Mouse (Mus musculus): ENCODE measurements around the gene Bcas1. TPM values are rescaled to one million over a fixed set of nuclear protein-coding genes. Genes with fewer than 3 reads are reported as not detected.
A peak's percentile ranks its signal among the peaks of the same experiment; 100 is the strongest.

Gene Bcas1
- polyA plus RNA-seq, 1 experiment, result 0.32 TPM

DNA sequence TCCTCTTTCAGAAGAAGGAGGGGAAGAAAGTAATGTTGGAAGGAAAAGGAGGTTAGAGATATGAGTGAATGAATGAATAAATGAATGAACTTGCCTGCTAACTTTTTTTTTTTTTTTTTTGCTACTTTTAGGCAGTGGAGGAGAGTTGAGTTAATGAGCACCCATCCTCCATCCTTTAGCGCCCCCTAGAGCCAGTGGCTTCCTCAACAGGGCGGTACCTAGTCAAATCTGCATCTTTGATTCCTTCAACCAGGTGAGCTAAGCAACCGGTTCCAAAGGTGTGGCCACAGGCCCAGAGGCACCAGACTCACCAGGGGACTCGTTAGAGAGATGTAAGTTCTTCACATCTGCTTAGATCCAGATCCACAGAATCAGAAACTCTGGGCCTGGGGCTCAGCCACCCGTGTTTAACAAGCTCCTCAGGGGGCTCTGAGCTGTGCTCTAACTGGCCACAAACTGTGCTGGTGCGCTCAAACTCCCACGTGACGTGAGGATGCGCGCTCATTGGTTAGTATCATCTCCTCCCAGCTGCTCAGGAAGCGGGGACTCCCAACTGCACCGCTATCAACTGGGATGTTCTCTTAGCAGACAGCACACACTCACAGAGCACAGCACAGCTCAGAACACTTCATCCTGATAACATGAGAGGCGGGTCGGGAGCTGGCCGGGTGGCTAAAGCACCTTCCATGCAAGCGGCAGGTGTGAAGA is 70.8 kb downstream of the Bcas1 start:
- Histone ChIP-seq H3K4me1 (replicated peaks; ENCODE audit: control insufficient read depth, insufficient read depth, low read length) (0 out of 2 replicates have a peak, but pooled peaks cover 2% of the 10 kb centered on the region), H3K36me3 (ENCODE audit: control insufficient read depth, insufficient read depth, low read length) (no peaks in the 10 kb centered on the region), H3K4me3 (ENCODE audit: control insufficient read depth, insufficient read depth, low read length) (no peak overlapping the region), H3K27me3 (ENCODE audit: control insufficient read depth, insufficient read depth, low read length) (no peaks in the 10 kb centered on the region), H3K27ac (ENCODE audit: control insufficient read depth, insufficient read depth, low read length) (no peak overlapping the region)
- DNase-seq, result no peak
- TF ChIP-seq CTCF (IDR thresholded peaks at IDR 0.05; ENCODE audit: borderline replicate concordance, control insufficient read depth, extremely low read depth, insufficient read depth, low read length, poor library complexity), result no peak
- TF ChIP-seq POLR2A (IDR thresholded peaks at IDR 0.05; ENCODE audit: control insufficient read depth, extremely low read depth, insufficient read depth, low read length, poor library complexity), result no peak
- WGBS, result 85% methylated on average over 16 of the region's 16 CpGs

DNA sequence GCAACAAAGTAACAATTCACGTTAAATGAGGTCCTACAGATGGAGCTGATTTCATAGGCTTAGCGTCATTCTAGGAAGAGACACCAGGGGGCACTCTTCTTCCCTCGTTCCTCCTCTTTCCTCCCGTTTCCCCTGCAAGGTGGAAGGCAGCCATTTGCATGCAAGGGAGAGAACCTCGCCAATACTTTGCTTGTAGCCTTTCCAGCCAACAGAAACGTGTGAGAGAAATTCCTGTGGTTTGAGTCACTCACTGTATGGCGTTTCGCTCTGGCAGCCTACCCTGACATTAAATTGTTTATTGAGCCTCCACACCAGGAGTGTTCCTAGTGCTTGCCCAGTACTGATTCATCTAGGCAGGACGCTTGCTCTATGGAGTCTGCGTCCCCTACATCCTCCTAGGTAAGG is 72.7 kb downstream of the Bcas1 start:
- Histone ChIP-seq H3K4me3 (ENCODE audit: control insufficient read depth, insufficient read depth, low read length) (no peak overlapping the region), H3K36me3 (ENCODE audit: control insufficient read depth, insufficient read depth, low read length) (no peaks in the 10 kb centered on the region), H3K27ac (ENCODE audit: control insufficient read depth, insufficient read depth, low read length) (no peak overlapping the region), H3K4me1 (replicated peaks; ENCODE audit: control insufficient read depth, insufficient read depth, low read length) (0 out of 2 replicates have a peak, but pooled peaks cover 2% of the 10 kb centered on the region), H3K27me3 (ENCODE audit: control insufficient read depth, insufficient read depth, low read length) (no peaks in the 10 kb centered on the region)
- 25% methylated on average over 10 of the region's 10 CpGs for WGBS
- DNase-seq, result peak; percentile 64
- TF ChIP-seq CTCF (IDR thresholded peaks at IDR 0.05; ENCODE audit: borderline replicate concordance, control insufficient read depth, extremely low read depth, insufficient read depth, low read length, poor library complexity) (peak; percentile 16; the same call in 1 of the 2 replicates), POLR2A (IDR thresholded peaks at IDR 0.05; ENCODE audit: control insufficient read depth, extremely low read depth, insufficient read depth, low read length, poor library complexity) (no peak)

GRCm38 (mm10) chr2:170352273-170352672 is 75.4 kb downstream of the Bcas1 start:
- TF ChIP-seq POLR2A (IDR thresholded peaks at IDR 0.05; ENCODE audit: control insufficient read depth, extremely low read depth, insufficient read depth, low read length, poor library complexity), result no peak
- TF ChIP-seq CTCF (IDR thresholded peaks at IDR 0.05; ENCODE audit: borderline replicate concordance, control insufficient read depth, extremely low read depth, insufficient read depth, low read length, poor library complexity), result no peak
- whole genome bisulfite sequencing, result 96% methylated on average over 4 of the region's 4 CpGs
- no peaks in the 10 kb centered on the region for H3K27me3 ChIP-seq (ENCODE audit: control insufficient read depth, insufficient read depth, low read length)
- DNase-seq, result no peak
- no peaks in the 10 kb centered on the region for H3K36me3 ChIP-seq (ENCODE audit: control insufficient read depth, insufficient read depth, low read length)
- no peak overlapping the region for H3K4me3 ChIP-seq (ENCODE audit: control insufficient read depth, insufficient read depth, low read length)
- H3K4me1 ChIP-seq (replicated peaks; ENCODE audit: control insufficient read depth, insufficient read depth, low read length), result peaks cover 10% of the 10 kb centered on the region
- H3K27ac ChIP-seq (ENCODE audit: control insufficient read depth, insufficient read depth, low read length), result no peak overlapping the region

DNA sequence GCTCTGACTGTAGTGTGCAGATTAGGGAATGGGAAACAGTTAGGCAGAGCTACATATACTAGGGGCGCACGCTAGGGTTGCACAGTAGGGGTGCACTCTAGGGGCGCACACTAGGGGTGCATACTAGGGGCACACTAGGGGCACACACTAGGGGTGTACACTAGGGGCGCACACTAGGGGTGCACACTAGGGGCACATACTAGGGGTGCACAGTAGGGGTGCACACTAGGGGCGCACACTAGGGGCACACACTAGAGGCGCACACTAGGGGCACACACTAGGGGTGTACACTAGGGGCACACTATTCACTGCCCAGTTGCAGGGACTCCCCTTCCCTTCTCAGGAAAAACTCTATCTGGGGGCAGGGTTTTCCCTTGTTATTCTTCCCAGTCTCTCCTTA is 75.8 kb downstream of the Bcas1 start:
- DNase-seq, result no peak
- WGBS, result 72% methylated on average over 6 of the region's 6 CpGs

DNA sequence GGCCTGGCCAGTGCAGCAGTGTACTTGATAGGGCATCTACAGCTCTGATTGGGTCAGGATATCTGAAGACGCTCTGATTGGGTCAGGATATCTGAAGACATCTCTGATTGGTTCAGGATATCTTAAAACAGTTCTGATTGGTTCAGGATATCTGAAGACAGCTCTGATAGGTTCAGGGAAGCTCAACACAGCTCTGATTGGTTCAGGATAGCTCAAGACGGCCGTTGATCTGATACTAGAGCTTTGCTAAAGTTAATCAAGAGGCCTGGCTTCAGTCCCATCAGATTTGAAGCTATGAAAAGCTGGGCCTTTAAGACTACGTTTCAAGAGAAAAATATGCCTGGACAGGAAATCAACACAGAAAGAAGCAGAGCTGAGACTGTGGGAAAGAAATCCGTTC is 77.9 kb downstream of the Bcas1 start:
- TF ChIP-seq POLR2A (IDR thresholded peaks at IDR 0.05; ENCODE audit: control insufficient read depth, extremely low read depth, insufficient read depth, low read length, poor library complexity) (no peak), CTCF (IDR thresholded peaks at IDR 0.05; ENCODE audit: borderline replicate concordance, control insufficient read depth, extremely low read depth, insufficient read depth, low read length, poor library complexity) (no peak)
- Histone ChIP-seq H3K27ac (ENCODE audit: control insufficient read depth, insufficient read depth, low read length) (no peak overlapping the region), H3K36me3 (ENCODE audit: control insufficient read depth, insufficient read depth, low read length) (no peaks in the 10 kb centered on the region), H3K4me3 (ENCODE audit: control insufficient read depth, insufficient read depth, low read length) (no peak overlapping the region), H3K4me1 (replicated peaks; ENCODE audit: control insufficient read depth, insufficient read depth, low read length) (peaks cover 22% of the 10 kb centered on the region), H3K27me3 (ENCODE audit: control insufficient read depth, insufficient read depth, low read length) (no peaks in the 10 kb centered on the region)
- WGBS, result 88% methylated on average over 5 of the region's 5 CpGs
- DNase-seq, result no peak

More for the DNA sequence above, 75.8 kb downstream of the Bcas1 start:
- Histone ChIP-seq H3K4me1 (replicated peaks; ENCODE audit: control insufficient read depth, insufficient read depth, low read length) (peaks cover 10% of the 10 kb centered on the region), H3K4me3 (ENCODE audit: control insufficient read depth, insufficient read depth, low read length) (no peak overlapping the region), H3K27me3 (ENCODE audit: control insufficient read depth, insufficient read depth, low read length) (no peaks in the 10 kb centered on the region), H3K27ac (ENCODE audit: control insufficient read depth, insufficient read depth, low read length) (no peak overlapping the region), H3K36me3 (ENCODE audit: control insufficient read depth, insufficient read depth, low read length) (no peaks in the 10 kb centered on the region)
- no peak for TF ChIP-seq CTCF (IDR thresholded peaks at IDR 0.05; ENCODE audit: borderline replicate concordance, control insufficient read depth, extremely low read depth, insufficient read depth, low read length, poor library complexity)
- no peak for TF ChIP-seq POLR2A (IDR thresholded peaks at IDR 0.05; ENCODE audit: control insufficient read depth, extremely low read depth, insufficient read depth, low read length, poor library complexity)

- peak overlapping the region; percentile 24; the same call in 1 of the 2 replicates for H3K4me3 ChIP-seq (ENCODE audit: control insufficient read depth, insufficient read depth, low read length)
- WGBS, result 25% methylated on average over 19 of the region's 19 CpGs
- no peak for TF ChIP-seq POLR2A (IDR thresholded peaks at IDR 0.05; ENCODE audit: control insufficient read depth, extremely low read depth, insufficient read depth, low read length, poor library complexity)
- no peak for TF ChIP-seq CTCF (IDR thresholded peaks at IDR 0.05; ENCODE audit: borderline replicate concordance, control insufficient read depth, extremely low read depth, insufficient read depth, low read length, poor library complexity)
- peaks cover 29% of the 10 kb centered on the region for H3K4me1 ChIP-seq (replicated peaks; ENCODE audit: control insufficient read depth, insufficient read depth, low read length)
- H3K27ac ChIP-seq (ENCODE audit: control insufficient read depth, insufficient read depth, low read length), result no peak overlapping the region
- no peaks in the 10 kb centered on the region for H3K36me3 ChIP-seq (ENCODE audit: control insufficient read depth, insufficient read depth, low read length)
- DNase-seq, result peak; percentile 25
- H3K27me3 ChIP-seq (ENCODE audit: control insufficient read depth, insufficient read depth, low read length), result no peaks in the 10 kb centered on the region
Measured at GRCm38 (mm10) chr2:170349096-170349495, 78.5 kb downstream of the Bcas1 start.

All from thymus, adult 2 months (tissue).